Mouse (Mus musculus) kidney, adult 2 months (tissue): ENCODE measurements around the gene Ctla4. TPM values are rescaled to one million over a fixed set of nuclear protein-coding genes. Genes with fewer than 3 reads are reported as not detected.

ENCODE experiments used
- DNase-seq: peaks from one replicate; pipeline ENCODE4 v3.0.0; 2021
- H3K27ac ChIP-seq: fragments of 200-500 bp; 2 replicates; pipeline ENCODE4 v1.5.1; 2012; ENCODE audit warnings: low read depth, low read length, control low read depth, inconsistent platforms; ENCODE audit not compliant: insufficient read depth
- H3K27me3 ChIP-seq: fragments of 200-500 bp; replicated peaks from 2 replicates; pipeline ENCODE4 v1.6.1; 2012; ENCODE audit warnings: mild to moderate bottlenecking, moderate library complexity, low read length, inconsistent platforms; ENCODE audit not compliant: control insufficient read depth, insufficient read depth
- H3K36me3 ChIP-seq: fragments of 200-500 bp; 2 replicates; pipeline ENCODE4 v1.6.1; 2012; ENCODE audit warnings: mild to moderate bottlenecking, moderate library complexity, low read length, inconsistent platforms; ENCODE audit not compliant: control insufficient read depth, insufficient read depth
- H3K4me1 ChIP-seq: fragments of 200-500 bp; 2 replicates; pipeline ENCODE4 v1.6.1; 2011; ENCODE audit warnings: low read length; ENCODE audit not compliant: control insufficient read depth, insufficient read depth
- H3K4me3 ChIP-seq: fragments of 200-500 bp; 2 replicates; pipeline ENCODE4 v1.5.1; 2011; ENCODE audit warnings: mild to moderate bottlenecking, low read depth, low read length, control low read depth; ENCODE audit not compliant: insufficient read depth
- CTCF ChIP-seq: fragments of 200-500 bp; conservative IDR thresholded peaks from 2 replicates; pipeline ENCODE4 v1.5.1; 2011; ENCODE audit warnings: low read depth, mild to moderate bottlenecking, control low read depth, low read length, moderate library complexity, mixed read lengths; ENCODE audit not compliant: insufficient read depth, insufficient read length
- POLR2A ChIP-seq: fragments of 200-500 bp; IDR thresholded peaks from one replicate; pipeline ENCODE4 v1.6.1; 2011; ENCODE audit warnings: low read depth, low read length, control low read depth
- WGBS: fragments of 180-500 bp; shearing (Covaris S2); methylation state at CpG from one replicate; pipeline ENCODE4 v1.1.7; 2018; 5-methylcytosine and 5-hydroxymethylcytosine counted together
- polyA plus RNA-seq: library from polyadenylated mRNA; depleted of rRNA; stranded (reverse); fragments of >200 nt; gene quantifications from 2 replicates; pipeline ENCODE4 v1.2.3, GENCODE M21; 2012

Gene Ctla4
- polyA plus RNA-seq, 1 experiment = 0.27 TPM

GRCm38 (mm10) chr1:60929036-60929435 is 42.2 kb downstream of the Ctla4 start:
- DNase-seq = no peak
- TF ChIP-seq POLR2A = no peak
- TF ChIP-seq CTCF = no peak
- 95% methylated on average over 3 of the region's 3 CpGs for WGBS

DNA sequence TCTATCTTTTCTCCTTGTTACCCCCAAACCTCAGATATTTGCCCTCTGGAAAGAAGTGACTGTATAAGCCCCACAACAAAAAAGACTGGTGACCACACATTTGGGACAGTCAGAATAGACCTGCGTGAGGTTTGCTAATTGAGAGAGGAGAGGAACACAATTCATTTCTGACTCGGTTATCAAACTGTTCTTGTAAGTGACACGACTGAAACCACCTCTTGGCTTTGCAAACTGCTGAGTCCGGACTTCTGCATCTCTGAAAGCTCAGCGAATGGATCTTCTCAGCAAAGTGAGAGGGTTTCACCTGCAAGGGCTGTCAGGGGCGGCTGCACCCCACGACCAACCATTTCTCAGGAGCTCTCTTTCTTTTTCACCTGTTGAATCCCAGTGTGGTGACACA is 43.6 kb downstream of the Ctla4 start:
- TF ChIP-seq POLR2A (no peak), CTCF (no peak)
- Histone ChIP-seq H3K27ac (no peak overlapping the region), H3K4me1 (no peaks in the 10 kb centered on the region), H3K27me3 (no peaks in the 10 kb centered on the region), H3K4me3 (no peak overlapping the region), H3K36me3 (no peaks in the 10 kb centered on the region)
- 80% methylated on average over 7 of the region's 7 CpGs for WGBS
- DNase-seq = no peak

More at GRCm38 (mm10) chr1:60929036-60929435, 42.2 kb downstream of the Ctla4 start:
- no peaks in the 10 kb centered on the region for H3K4me1 ChIP-seq
- H3K27ac ChIP-seq = no peak overlapping the region
- H3K36me3 ChIP-seq = no peaks in the 10 kb centered on the region
- no peaks in the 10 kb centered on the region; the same call in 1 of the 2 replicates for H3K27me3 ChIP-seq
- H3K4me3 ChIP-seq = no peak overlapping the region

GRCm38 (mm10) chr1:60935968-60936581 is 49.3 kb downstream of the Ctla4 start:
- 39% methylated on average over 8 of the region's 8 CpGs for WGBS

GRCm38 (mm10) chr1:60936963-60937711 is 50.3 kb downstream of the Ctla4 start:
- no peaks in the 10 kb centered on the region for H3K4me1 ChIP-seq
- DNase-seq = no peak
- no peaks in the 10 kb centered on the region for H3K27me3 ChIP-seq
- no peaks in the 10 kb centered on the region for H3K36me3 ChIP-seq
- 66% methylated on average over 6 of the region's 6 CpGs for WGBS
- H3K4me3 ChIP-seq = no peak overlapping the region
- TF ChIP-seq POLR2A (no peak), CTCF (no peak)
- H3K27ac ChIP-seq = no peak overlapping the region

More at GRCm38 (mm10) chr1:60935968-60936581, 49.3 kb downstream of the Ctla4 start:
- no peak for DNase-seq
- H3K4me1 ChIP-seq = no peaks in the 10 kb centered on the region
- H3K4me3 ChIP-seq = no peak overlapping the region
- no peaks in the 10 kb centered on the region for H3K27me3 ChIP-seq
- no peak overlapping the region for H3K27ac ChIP-seq
- TF ChIP-seq CTCF (no peak), POLR2A (no peak)
- no peaks in the 10 kb centered on the region for H3K36me3 ChIP-seq

DNA sequence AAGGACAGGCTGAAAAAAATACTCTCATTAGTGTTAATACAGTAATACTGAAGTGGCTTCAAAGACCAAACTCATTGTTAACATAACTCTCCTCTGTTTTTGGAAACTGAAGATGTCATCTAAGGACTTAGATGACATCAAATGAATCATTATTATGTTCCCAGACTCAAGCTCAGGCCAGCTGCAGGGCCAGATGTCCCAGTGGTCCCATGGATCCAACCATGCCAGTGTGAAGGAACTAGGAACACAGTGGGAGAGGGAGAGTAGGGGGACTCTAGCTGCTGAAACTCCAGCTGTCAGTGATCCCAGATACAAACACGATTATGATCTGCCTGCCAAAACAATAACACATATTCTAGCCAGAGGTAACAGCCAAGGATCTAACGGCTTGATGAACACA is 51.5 kb downstream of the Ctla4 start:
- no peak overlapping the region for H3K4me3 ChIP-seq
- TF ChIP-seq POLR2A (no peak), CTCF (no peak)
- H3K4me1 ChIP-seq = no peaks in the 10 kb centered on the region
- DNase-seq = no peak
- H3K27me3 ChIP-seq = no peaks in the 10 kb centered on the region
- no peaks in the 10 kb centered on the region for H3K36me3 ChIP-seq
- WGBS = 75% methylated on average over 2 of the region's 2 CpGs
- H3K27ac ChIP-seq = no peak overlapping the region

DNA sequence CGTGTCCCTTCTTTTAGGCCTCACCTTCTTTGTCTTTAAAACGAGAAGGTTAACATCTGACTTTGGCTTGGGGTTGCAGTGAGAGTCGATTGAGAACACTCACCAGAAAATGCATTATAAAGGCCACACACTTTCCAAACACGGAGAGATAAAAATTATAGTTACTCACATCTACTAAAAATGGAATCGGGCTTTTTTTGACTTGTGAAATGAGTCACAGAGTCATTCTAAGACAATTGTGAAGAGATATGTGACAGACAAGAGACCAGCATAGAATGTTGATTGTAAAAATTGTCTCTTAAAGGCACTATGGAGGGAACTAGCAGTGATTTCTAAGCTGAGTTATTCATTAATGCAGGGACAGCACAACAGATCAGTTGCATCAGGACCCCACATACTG is 52.2 kb downstream of the Ctla4 start:
- Histone ChIP-seq H3K27ac (no peak overlapping the region), H3K36me3 (no peaks in the 10 kb centered on the region), H3K4me3 (no peak overlapping the region), H3K4me1 (no peaks in the 10 kb centered on the region), H3K27me3 (no peaks in the 10 kb centered on the region)
- 89% methylated on average over 5 of the region's 5 CpGs for WGBS
- DNase-seq = no peak
- no peak for TF ChIP-seq CTCF
- no peak for TF ChIP-seq POLR2A

DNA sequence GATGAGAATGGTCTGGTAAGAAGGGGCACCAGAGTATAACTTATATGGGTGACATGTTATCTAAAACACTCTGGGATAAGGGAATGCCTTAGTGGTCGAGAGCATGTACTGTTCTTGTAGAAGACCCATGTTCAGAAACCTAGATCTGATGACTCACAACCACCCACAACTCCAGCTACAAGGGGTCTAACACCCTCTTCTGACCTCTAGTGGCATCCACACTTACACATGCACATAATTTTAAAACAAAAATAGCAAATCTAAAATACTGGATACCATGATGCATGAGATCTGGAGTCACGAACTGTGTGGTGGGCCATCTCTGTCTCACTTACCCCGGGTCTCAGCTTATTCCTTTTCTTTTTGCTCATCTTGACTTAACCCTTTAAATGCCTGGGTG is 53.2 kb downstream of the Ctla4 start:
- Histone ChIP-seq H3K27ac (no peak overlapping the region), H3K4me1 (no peaks in the 10 kb centered on the region), H3K36me3 (no peaks in the 10 kb centered on the region), H3K4me3 (no peak overlapping the region), H3K27me3 (no peaks in the 10 kb centered on the region)
- TF ChIP-seq CTCF (no peak), POLR2A (no peak)
- 87% methylated on average over 3 of the region's 3 CpGs for WGBS
- DNase-seq = no peak
